Mouse (Mus musculus): Measurements from ENCODE around the gene Rpa1.

- TF ChIP-seq CTCF (IDR thresholded peaks at IDR 0.05) (no peak), EP300 (IDR thresholded peaks at IDR 0.05) (no peak)
Measured at GRCm38 (mm10) chr11:75297631-75298030, 50.5 kb downstream of the Rpa1 start.
